Mouse (Mus musculus): Measurements from ENCODE around the gene Mgat5. TPM values are rescaled to one million over a fixed set of nuclear protein-coding genes. Genes with fewer than 3 reads are reported as not detected.
A peak's percentile ranks its signal among the peaks of the same experiment; 100 is the strongest.

The Mgat5 gene
- polyA plus RNA-seq (2012; rRNA removed): 4.8 and 4.9 TPM in 2 replicates

DNA sequence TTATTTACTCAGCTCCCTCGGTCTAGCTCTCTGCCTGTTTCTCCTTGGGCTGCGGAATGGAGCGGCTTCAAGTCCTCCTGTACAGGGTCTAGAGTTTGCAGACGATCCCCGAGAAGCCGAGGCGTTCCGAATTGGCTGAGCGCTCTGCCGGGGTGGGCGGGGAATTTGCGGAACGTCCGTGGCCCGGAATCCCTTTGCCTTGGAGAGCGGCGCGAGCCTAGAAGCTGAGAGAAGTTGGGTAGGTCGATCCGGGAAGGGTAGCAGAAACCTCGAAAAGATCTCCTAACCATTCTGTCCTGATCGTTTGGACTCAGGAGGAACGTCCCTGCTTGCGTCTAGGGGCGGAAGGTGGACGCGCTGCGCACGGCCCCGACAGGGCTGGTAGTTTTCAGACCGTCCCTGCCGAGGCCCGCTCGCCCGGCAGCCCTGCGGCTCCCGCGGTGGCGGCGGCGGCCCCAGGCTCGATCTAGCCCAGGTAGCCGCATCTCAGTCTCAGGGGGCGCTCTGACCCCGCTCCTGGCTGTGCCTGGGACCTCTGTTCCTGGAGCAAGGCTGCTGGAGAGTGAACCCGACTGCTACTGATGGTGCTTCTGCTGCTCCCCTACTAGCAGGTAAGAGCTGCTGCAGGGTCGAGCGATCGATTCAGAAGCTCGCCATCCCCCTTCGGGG, at the start of gene Mgat5:
TSS of gene Mgat5 (plus strand) at position 199 of the 669 bp plus-strand sequence.
- TF ChIP-seq CTCF (IDR thresholded peaks at IDR 0.05; ENCODE audit: extremely low read depth, insufficient read depth, insufficient read length, insufficient replicate concordance): peak; percentile 14; the same call in 1 of the 2 replicates
- 0 out of 2 replicates have a peak, but pooled peaks have one; percentile 0 for TF ChIP-seq POLR2A (IDR thresholded peaks at IDR 0.05; ENCODE audit: low read depth, low read length)
- H3K27me3 ChIP-seq (ENCODE audit: control insufficient read depth, insufficient read depth, low read length): no peaks in the 10 kb centered on the region
- H3K4me1 ChIP-seq (ENCODE audit: control insufficient read depth, insufficient read depth, insufficient read length): peaks cover 8% of the 10 kb centered on the region; the same call in 1 of the 2 replicates

DNA sequence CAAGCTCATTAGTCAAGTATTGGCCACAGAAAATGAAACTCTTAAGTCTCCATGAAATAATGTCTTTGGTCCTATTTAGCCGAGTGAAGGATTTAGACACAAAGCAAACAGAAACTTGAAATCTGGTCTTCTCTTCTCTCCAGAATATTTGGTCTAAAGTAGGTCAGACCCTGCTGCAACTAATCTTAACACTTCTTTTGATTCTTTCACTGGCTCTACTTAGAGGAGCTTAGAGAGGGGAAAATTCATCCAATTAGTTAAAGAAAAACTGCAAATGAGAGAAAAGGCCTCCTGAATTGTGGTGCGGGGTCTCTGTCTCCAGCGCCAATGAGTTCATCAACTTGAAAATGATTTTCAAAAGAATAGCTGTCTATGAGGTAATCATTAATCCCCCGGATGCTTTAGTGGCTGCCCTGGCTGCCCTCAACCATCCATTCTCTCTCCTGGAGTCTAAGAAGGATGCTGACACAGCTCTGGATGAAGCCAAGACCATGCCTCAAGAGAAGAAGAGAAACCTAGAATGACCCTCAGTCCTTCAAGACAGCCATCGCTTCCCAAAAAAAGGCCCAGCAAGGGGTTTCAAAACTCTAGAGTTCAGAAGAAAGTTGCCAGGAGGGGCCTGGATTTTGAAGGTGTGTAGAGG, 44.6 kb upstream of the Mgat5 start:
- 91% methylated on average over 5 of the region's 5 CpGs for WGBS
- Histone ChIP-seq H3K4me3 (ENCODE audit: extremely low read depth, insufficient read depth, insufficient read length) (no peak overlapping the region), H3K4me1 (ENCODE audit: control insufficient read depth, insufficient read depth, insufficient read length) (no peaks in the 10 kb centered on the region), H3K36me3 (ENCODE audit: control insufficient read depth, insufficient read depth, low read length) (no peaks in the 10 kb centered on the region), H3K27me3 (ENCODE audit: control insufficient read depth, insufficient read depth, low read length) (no peaks in the 10 kb centered on the region), H3K27ac (ENCODE audit: insufficient read depth, low read length) (no peak overlapping the region)
- TF ChIP-seq POLR2A (IDR thresholded peaks at IDR 0.05; ENCODE audit: low read depth, low read length) (no peak), CTCF (IDR thresholded peaks at IDR 0.05; ENCODE audit: extremely low read depth, insufficient read depth, insufficient read length, insufficient replicate concordance) (no peak)
- DNase-seq (ENCODE audit: low read depth in 1 of 2, low spot score in 2 of 2): no peak

More for the DNA sequence above, at the start of gene Mgat5:
- H3K4me3 ChIP-seq (ENCODE audit: extremely low read depth, insufficient read depth, insufficient read length): peak within 1 kb of the TSS; percentile 99
- H3K27ac ChIP-seq (ENCODE audit: insufficient read depth, low read length): peak within 1 kb of the TSS; percentile 97
- H3K36me3 ChIP-seq (ENCODE audit: control insufficient read depth, insufficient read depth, low read length): no peaks in the 10 kb centered on the region
- WGBS: under 1% methylated on average over 51 of the region's 51 CpGs
- peak; percentile 80 to 88 for DNase-seq (ENCODE audit: low read depth in 1 of 2, low spot score in 2 of 2)

GRCm38 (mm10) chr1:127164589-127165160, 40.1 kb upstream of the Mgat5 start:
- DNase-seq (ENCODE audit: low read depth in 1 of 2, low spot score in 2 of 2): no peak
- TF ChIP-seq POLR2A (IDR thresholded peaks at IDR 0.05; ENCODE audit: low read depth, low read length): no peak
- TF ChIP-seq CTCF (IDR thresholded peaks at IDR 0.05; ENCODE audit: extremely low read depth, insufficient read depth, insufficient read length, insufficient replicate concordance): no peak

GRCm38 (mm10) chr1:127166521-127166920, 38.3 kb upstream of the Mgat5 start:
- no peak overlapping the region for H3K27ac ChIP-seq (ENCODE audit: insufficient read depth, low read length)
- DNase-seq (ENCODE audit: low read depth in 1 of 2, low spot score in 2 of 2): no peak
- no peaks in the 10 kb centered on the region for H3K36me3 ChIP-seq (ENCODE audit: control insufficient read depth, insufficient read depth, low read length)
- H3K4me1 ChIP-seq (ENCODE audit: control insufficient read depth, insufficient read depth, insufficient read length): no peaks in the 10 kb centered on the region
- no peaks in the 10 kb centered on the region for H3K27me3 ChIP-seq (ENCODE audit: control insufficient read depth, insufficient read depth, low read length)
- no peak overlapping the region for H3K4me3 ChIP-seq (ENCODE audit: extremely low read depth, insufficient read depth, insufficient read length)
- no peak for TF ChIP-seq CTCF (IDR thresholded peaks at IDR 0.05; ENCODE audit: extremely low read depth, insufficient read depth, insufficient read length, insufficient replicate concordance)
- TF ChIP-seq POLR2A (IDR thresholded peaks at IDR 0.05; ENCODE audit: low read depth, low read length): no peak

More at GRCm38 (mm10) chr1:127164589-127165160, 40.1 kb upstream of the Mgat5 start:
- WGBS: 83% methylated on average over 4 of the region's 4 CpGs
- H3K4me1 ChIP-seq (ENCODE audit: control insufficient read depth, insufficient read depth, insufficient read length): no peaks in the 10 kb centered on the region
- no peak overlapping the region for H3K4me3 ChIP-seq (ENCODE audit: extremely low read depth, insufficient read depth, insufficient read length)
- no peaks in the 10 kb centered on the region for H3K36me3 ChIP-seq (ENCODE audit: control insufficient read depth, insufficient read depth, low read length)
- no peak overlapping the region for H3K27ac ChIP-seq (ENCODE audit: insufficient read depth, low read length)
- no peaks in the 10 kb centered on the region for H3K27me3 ChIP-seq (ENCODE audit: control insufficient read depth, insufficient read depth, low read length)

- WGBS: 91% methylated on average over 1 of the region's 1 CpGs
- no peaks in the 10 kb centered on the region for H3K4me1 ChIP-seq (ENCODE audit: control insufficient read depth, insufficient read depth, insufficient read length)
- TF ChIP-seq CTCF (IDR thresholded peaks at IDR 0.05; ENCODE audit: extremely low read depth, insufficient read depth, insufficient read length, insufficient replicate concordance) (no peak), POLR2A (IDR thresholded peaks at IDR 0.05; ENCODE audit: low read depth, low read length) (no peak)
- H3K36me3 ChIP-seq (ENCODE audit: control insufficient read depth, insufficient read depth, low read length): no peaks in the 10 kb centered on the region
- H3K27ac ChIP-seq (ENCODE audit: insufficient read depth, low read length): no peak overlapping the region
- H3K27me3 ChIP-seq (ENCODE audit: control insufficient read depth, insufficient read depth, low read length): no peaks in the 10 kb centered on the region
- H3K4me3 ChIP-seq (ENCODE audit: extremely low read depth, insufficient read depth, insufficient read length): no peak overlapping the region
- no peak for DNase-seq (ENCODE audit: low read depth in 1 of 2, low spot score in 2 of 2)
Observed at GRCm38 (mm10) chr1:127167586-127167985, 37.2 kb upstream of the Mgat5 start.

GRCm38 (mm10) chr1:127168205-127168604, 36.6 kb upstream of the Mgat5 start:
- no peak overlapping the region for H3K4me3 ChIP-seq (ENCODE audit: extremely low read depth, insufficient read depth, insufficient read length)
- H3K27me3 ChIP-seq (ENCODE audit: control insufficient read depth, insufficient read depth, low read length): no peaks in the 10 kb centered on the region
- 85% methylated on average over 8 of the region's 8 CpGs for WGBS
- no peak for DNase-seq (ENCODE audit: low read depth in 1 of 2, low spot score in 2 of 2)
- no peak overlapping the region for H3K27ac ChIP-seq (ENCODE audit: insufficient read depth, low read length)
- H3K4me1 ChIP-seq (ENCODE audit: control insufficient read depth, insufficient read depth, insufficient read length): no peaks in the 10 kb centered on the region
- TF ChIP-seq CTCF (IDR thresholded peaks at IDR 0.05; ENCODE audit: extremely low read depth, insufficient read depth, insufficient read length, insufficient replicate concordance) (no peak), POLR2A (IDR thresholded peaks at IDR 0.05; ENCODE audit: low read depth, low read length) (no peak)
- no peaks in the 10 kb centered on the region for H3K36me3 ChIP-seq (ENCODE audit: control insufficient read depth, insufficient read depth, low read length)

Measured in spleen, adult 2 months (tissue).